Mouse (Mus musculus) myocyte (in vitro differentiated cells): ENCODE measurements around the gene Ddias. TPM values are rescaled to one million over a fixed set of nuclear protein-coding genes. Genes with fewer than 3 reads are reported as not detected.

Experiments
- H3K27me3 ChIP-seq: one replicate; pipeline ENCODE4 v1.6.1; 2011; ENCODE audit not compliant: control insufficient read depth, insufficient read depth, insufficient read length
- H3K36me3 ChIP-seq: one replicate; pipeline ENCODE4 v1.6.1; 2011; ENCODE audit not compliant: control insufficient read depth, insufficient read depth
- H3K4me2 ChIP-seq: one replicate; pipeline ENCODE4 v1.6.1; 2011; ENCODE audit warnings: low read depth, control low read depth
- H3K4me3 ChIP-seq: one replicate; pipeline ENCODE4 v1.5.1; 2011; ENCODE audit warnings: mild to moderate bottlenecking, control low read depth, moderate library complexity
- H3K79me2 ChIP-seq: one replicate; pipeline ENCODE4 v1.6.1; 2011; ENCODE audit not compliant: control insufficient read depth, insufficient read depth
- H3ac ChIP-seq: one replicate; pipeline ENCODE4 v1.6.1; 2011; ENCODE audit not compliant: control insufficient read depth, insufficient read length
- CEBPB ChIP-seq: IDR thresholded peaks from 2 replicates; pipeline ENCODE4 v1.6.1; 2011; ENCODE audit warnings: mild to moderate bottlenecking, moderate library complexity; ENCODE audit not compliant: poor library complexity, insufficient read depth, severe bottlenecking
- E2F4 ChIP-seq: IDR thresholded peaks from one replicate; pipeline ENCODE4 v1.6.1; 2011; ENCODE audit warnings: mild to moderate bottlenecking, control low read depth, moderate library complexity; ENCODE audit not compliant: insufficient read depth
- MAX ChIP-seq: IDR thresholded peaks from one replicate; pipeline ENCODE4 v1.6.1; 2011; ENCODE audit warnings: low read depth, mild to moderate bottlenecking, control low read depth
- MYOD1 ChIP-seq, 3 experiments: IDR thresholded peaks; one replicate each; pipeline ENCODE4 v1.6.1; 2011; ENCODE audit warnings: control low read depth in 2 of 3, low read depth in 2 of 3, mild to moderate bottlenecking in 2 of 3, moderate library complexity in 1 of 3; ENCODE audit not compliant: insufficient read length in 2 of 3, control insufficient read depth in 1 of 3
- MYOG ChIP-seq, 3 experiments: IDR thresholded peaks; one replicate each; pipeline ENCODE4 v1.6.1; 2011; ENCODE audit warnings: control low read depth in 2 of 3, low read depth in 2 of 3, mild to moderate bottlenecking in 2 of 3; ENCODE audit not compliant: insufficient read length in 2 of 3, control insufficient read depth in 1 of 3, insufficient read depth in 1 of 3
- POLR2A ChIP-seq: IDR thresholded peaks from one replicate; pipeline ENCODE4 v1.6.1; 2011; ENCODE audit warnings: low read depth, mild to moderate bottlenecking, control low read depth, moderate library complexity; ENCODE audit not compliant: insufficient read length
- POLR2AphosphoS2 ChIP-seq: IDR thresholded peaks from one replicate; pipeline ENCODE4 v1.6.1; 2011; ENCODE audit warnings: low read depth, control low read depth; ENCODE audit not compliant: insufficient read length
- REST ChIP-seq: IDR thresholded peaks from one replicate; pipeline ENCODE4 v1.6.1; 2011; ENCODE audit warnings: mild to moderate bottlenecking, control low read depth, moderate library complexity; ENCODE audit not compliant: insufficient read depth, insufficient read length
- SRF ChIP-seq: IDR thresholded peaks from one replicate; pipeline ENCODE4 v1.6.1; 2011; ENCODE audit warnings: low read depth; ENCODE audit not compliant: control insufficient read depth, insufficient read length
- TCF12 ChIP-seq: IDR thresholded peaks from one replicate; pipeline ENCODE4 v1.6.1; 2011; ENCODE audit warnings: mild to moderate bottlenecking, control low read depth; ENCODE audit not compliant: poor library complexity, insufficient read depth, severe bottlenecking
- TCF3 ChIP-seq: IDR thresholded peaks from one replicate; pipeline ENCODE4 v1.6.1; 2011; ENCODE audit warnings: low read depth, control low read depth; ENCODE audit not compliant: insufficient read length
- USF1 ChIP-seq: IDR thresholded peaks from one replicate; pipeline ENCODE4 v1.6.1; 2011; ENCODE audit warnings: low read depth, mild to moderate bottlenecking, control low read depth, moderate library complexity
- polyA plus RNA-seq: library from polyadenylated mRNA; unstranded; fragments of >200 nt; fragmentation: generic; extraction: Trizol; gene quantifications from one replicate; pipeline ENCODE4 v1.2.1, GENCODE M21; 2012; ENCODE audit warnings: missing spikeins

The Ddias gene
- polyA plus RNA-seq, 1 experiment = 2.0 TPM

DNA sequence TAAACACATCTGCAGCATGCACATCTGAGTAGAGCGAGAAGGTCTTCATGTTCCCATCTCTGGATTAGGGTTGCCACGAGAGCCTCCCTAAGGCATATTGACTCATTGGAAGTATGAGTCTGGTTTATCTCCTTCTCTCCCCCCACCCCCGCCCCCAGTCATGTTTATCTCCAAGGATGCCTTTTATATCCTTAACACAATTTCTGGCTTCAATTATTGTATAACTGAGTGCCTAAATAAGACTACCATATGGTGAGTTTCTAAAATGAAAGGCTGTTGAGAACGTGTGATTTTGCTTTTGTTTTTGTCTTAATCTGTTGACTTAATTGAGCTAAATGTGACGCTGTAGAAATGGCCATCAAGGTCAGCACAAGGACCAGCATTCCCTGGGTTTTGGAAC lies 22.0 kb upstream of the Ddias start:
- no peak overlapping the region for H3K4me2 ChIP-seq
- H3K36me3 ChIP-seq = no peaks in the 10 kb centered on the region
- no peaks in the 10 kb centered on the region for H3K79me2 ChIP-seq
- H3K27me3 ChIP-seq = no peaks in the 10 kb centered on the region
- H3K4me3 ChIP-seq = no peak overlapping the region
- TF ChIP-seq TCF12 (no peak), MYOD1 (IDR thresholded peaks at IDR 0.05; ENCODE audit: control insufficient read depth in 1 of 3, insufficient read length in 2 of 3, low read depth in 2 of 3) (no peak), TCF3 (no peak), SRF (no peak), MYOG (IDR thresholded peaks at IDR 0.05; ENCODE audit: control insufficient read depth in 1 of 3, insufficient read depth in 1 of 3, insufficient read length in 2 of 3, low read depth in 2 of 3) (no peak), E2F4 (no peak), POLR2AphosphoS2 (no peak), MAX (no peak), CEBPB (no peak), USF1 (no peak), POLR2A (no peak), REST (no peak)
- H3ac ChIP-seq = no peak overlapping the region

DNA sequence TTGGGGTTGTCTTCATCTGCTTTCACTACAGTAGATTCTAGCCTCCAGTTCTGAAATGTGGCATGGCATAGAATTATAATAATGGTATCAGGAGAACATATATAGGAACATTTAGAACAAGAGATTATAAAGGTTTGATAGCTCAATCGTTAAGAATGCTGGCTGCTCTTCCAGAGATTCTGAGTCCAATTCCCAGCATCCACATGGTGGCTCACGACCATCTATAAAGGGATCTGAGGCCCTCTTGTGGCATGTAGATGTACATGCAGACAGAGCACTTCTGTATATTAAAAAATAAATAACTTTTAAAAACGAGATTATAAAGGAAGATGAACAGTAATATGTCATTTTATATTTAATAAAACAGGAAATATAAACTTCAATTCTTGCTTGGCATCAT lies 19.4 kb upstream of the Ddias start:
- TF ChIP-seq POLR2A (no peak), MYOD1 (IDR thresholded peaks at IDR 0.05; ENCODE audit: control insufficient read depth in 1 of 3, insufficient read length in 2 of 3, low read depth in 2 of 3) (no peak), MAX (no peak), SRF (no peak), MYOG (IDR thresholded peaks at IDR 0.05; ENCODE audit: control insufficient read depth in 1 of 3, insufficient read depth in 1 of 3, insufficient read length in 2 of 3, low read depth in 2 of 3) (no peak), TCF3 (no peak), POLR2AphosphoS2 (no peak)
- Histone ChIP-seq H3K79me2 (no peaks in the 10 kb centered on the region), H3K27me3 (no peaks in the 10 kb centered on the region), H3K36me3 (no peaks in the 10 kb centered on the region), H3ac (no peak overlapping the region), H3K4me2 (no peak overlapping the region), H3K4me3 (no peak overlapping the region)

DNA sequence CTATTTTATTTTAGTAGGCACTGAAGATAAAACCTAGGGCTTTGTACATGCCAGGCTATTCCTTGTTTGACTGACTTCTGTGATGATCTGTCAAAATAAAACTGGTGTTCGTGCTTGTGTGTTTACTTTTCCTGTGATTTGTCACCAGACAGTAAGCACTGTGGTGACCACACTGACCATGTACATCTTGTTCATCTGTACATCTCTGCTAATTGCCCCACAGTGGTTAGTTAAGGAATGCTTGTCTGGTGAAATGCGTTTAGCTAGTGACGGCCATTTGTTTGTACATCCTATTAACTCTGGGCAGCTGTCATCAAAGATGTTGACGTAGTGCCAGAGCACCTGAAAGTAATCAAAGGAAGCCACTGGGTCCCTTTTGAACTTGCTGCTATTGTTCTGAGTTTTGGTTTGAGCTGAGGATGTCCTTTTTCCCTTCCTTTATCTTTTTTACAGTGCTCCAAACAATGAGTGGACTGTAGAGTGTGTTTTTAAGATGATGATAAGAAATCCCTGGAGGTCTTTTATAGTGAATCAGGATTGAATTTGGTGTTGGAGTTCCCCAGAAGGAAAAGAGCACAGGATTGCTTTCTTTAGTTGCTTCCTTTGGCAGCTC lies 16.7 kb upstream of the Ddias start:
- Histone ChIP-seq H3K4me3 (no peak overlapping the region), H3K27me3 (no peaks in the 10 kb centered on the region), H3K36me3 (peaks cover 3% of the 10 kb centered on the region), H3K4me2 (peak overlapping the region; percentile 12), H3ac (no peak overlapping the region), H3K79me2 (no peaks in the 10 kb centered on the region)
- TF ChIP-seq USF1 = no peak
- TF ChIP-seq E2F4 = no peak
- TF ChIP-seq POLR2AphosphoS2 = no peak
- no peak for TF ChIP-seq MAX
- TF ChIP-seq TCF12 = no peak
- no peak for TF ChIP-seq SRF
- no peak for TF ChIP-seq MYOD1 (IDR thresholded peaks at IDR 0.05; ENCODE audit: control insufficient read depth in 1 of 3, insufficient read length in 2 of 3, low read depth in 2 of 3)

DNA sequence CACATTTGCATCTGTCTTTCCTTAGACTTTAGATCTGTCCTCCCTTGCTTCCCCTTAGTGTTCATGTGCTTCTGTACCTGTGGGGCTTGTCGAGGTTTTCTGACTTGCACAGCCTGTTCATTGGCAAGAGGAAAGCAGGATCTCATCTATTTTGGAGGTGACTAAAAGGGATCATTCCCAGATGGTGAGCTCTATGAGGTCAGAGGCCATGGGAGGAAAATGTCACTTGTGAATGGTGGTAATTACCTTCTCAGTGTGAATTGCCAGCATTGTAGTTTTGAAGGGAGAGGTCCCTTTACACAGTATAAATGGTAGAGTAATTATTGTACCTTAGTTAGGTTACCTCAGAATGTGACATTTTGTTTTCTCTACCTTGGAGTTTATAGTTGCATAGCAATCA lies 16.2 kb upstream of the Ddias start:
- no peak overlapping the region for H3K4me3 ChIP-seq
- no peak overlapping the region for H3K4me2 ChIP-seq
- no peaks in the 10 kb centered on the region for H3K79me2 ChIP-seq
- H3ac ChIP-seq = no peak overlapping the region
- peaks cover 3% of the 10 kb centered on the region for H3K36me3 ChIP-seq
- H3K27me3 ChIP-seq = no peaks in the 10 kb centered on the region
- TF ChIP-seq POLR2AphosphoS2 (no peak), SRF (no peak), MYOD1 (IDR thresholded peaks at IDR 0.05; ENCODE audit: control insufficient read depth in 1 of 3, insufficient read length in 2 of 3, low read depth in 2 of 3) (no peak), CEBPB (no peak), MYOG (IDR thresholded peaks at IDR 0.05; ENCODE audit: control insufficient read depth in 1 of 3, insufficient read depth in 1 of 3, insufficient read length in 2 of 3, low read depth in 2 of 3) (no peak), MAX (no peak), TCF12 (no peak), TCF3 (no peak), POLR2A (no peak), REST (no peak), USF1 (no peak), E2F4 (no peak)

DNA sequence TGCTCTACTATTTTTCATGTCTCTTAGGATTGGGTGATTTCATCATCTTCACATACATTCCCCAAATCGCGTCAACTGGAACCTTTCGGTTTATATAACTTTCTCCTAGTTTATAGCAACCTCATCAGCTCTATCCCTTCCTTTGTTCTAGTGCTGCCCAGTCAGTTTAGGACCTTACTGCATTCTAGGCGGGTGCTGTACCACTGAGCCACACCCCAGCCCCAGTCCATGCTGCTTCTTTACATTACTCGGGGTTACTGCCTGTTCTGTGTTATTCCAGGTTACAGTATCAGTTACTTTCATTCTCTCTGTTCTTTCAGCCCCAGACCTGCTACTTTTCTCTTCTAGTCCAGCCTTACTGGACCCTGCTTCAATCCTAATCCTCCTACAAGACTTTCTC lies 13.2 kb upstream of the Ddias start:
- no peak overlapping the region for H3ac ChIP-seq
- H3K27me3 ChIP-seq = no peaks in the 10 kb centered on the region
- no peaks in the 10 kb centered on the region for H3K79me2 ChIP-seq
- H3K4me2 ChIP-seq = no peak overlapping the region
- no peak for TF ChIP-seq POLR2A
- TF ChIP-seq MAX = no peak
- no peak for TF ChIP-seq TCF12
- TF ChIP-seq MYOD1 (IDR thresholded peaks at IDR 0.05; ENCODE audit: control insufficient read depth in 1 of 3, insufficient read length in 2 of 3, low read depth in 2 of 3) = no peak
- TF ChIP-seq SRF = no peak
- TF ChIP-seq REST = no peak
- TF ChIP-seq TCF3 = no peak
- no peak for TF ChIP-seq CEBPB
- TF ChIP-seq E2F4 = no peak
- no peak for TF ChIP-seq POLR2AphosphoS2
- TF ChIP-seq USF1 = no peak
- no peak for TF ChIP-seq MYOG (IDR thresholded peaks at IDR 0.05; ENCODE audit: control insufficient read depth in 1 of 3, insufficient read depth in 1 of 3, insufficient read length in 2 of 3, low read depth in 2 of 3)
- H3K36me3 ChIP-seq = peaks cover 3% of the 10 kb centered on the region
- H3K4me3 ChIP-seq = no peak overlapping the region
